Mouse (Mus musculus): ENCODE measurements around the gene Synpo2l.
"Not testable (repeated sequence)": the region's sequence is repeated elsewhere in the genome, so short reads cannot be mapped to it uniquely, and the experiment has no call there.

The Synpo2l gene

DNA sequence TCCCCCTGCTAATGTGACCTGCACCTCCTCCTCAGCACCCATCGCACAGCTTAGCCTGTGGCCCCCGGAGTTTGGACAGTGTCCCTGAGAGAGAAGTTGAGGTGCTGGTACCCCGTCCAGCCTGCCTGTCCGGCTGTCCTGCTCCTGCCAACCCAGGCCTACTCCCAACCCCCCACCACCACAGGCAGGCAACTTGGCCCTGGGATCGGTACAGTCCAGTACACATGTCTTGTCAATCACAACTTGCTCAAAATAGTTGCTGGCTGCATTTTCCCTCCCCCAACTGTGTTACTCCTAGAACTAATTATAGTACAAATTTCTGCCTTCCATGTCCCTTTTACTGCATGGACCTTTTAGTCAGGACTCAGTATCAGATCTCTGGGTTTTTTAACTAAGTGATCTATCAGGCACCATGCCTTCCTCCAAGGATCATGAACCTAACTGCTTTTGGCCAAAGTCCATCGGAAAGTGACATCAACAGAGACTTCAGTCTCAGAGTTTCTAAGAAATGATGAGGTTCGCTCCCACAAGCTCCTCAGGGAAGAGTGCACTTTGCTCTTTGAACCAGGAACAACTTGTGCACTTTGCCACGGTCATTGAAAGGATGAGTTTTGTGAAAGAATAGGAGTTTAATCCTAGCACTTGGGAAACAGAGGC, at the start of gene Synpo2l:
Gene Synpo2l, minus strand, starts transcription at position 201 of the 657 bp plus-strand sequence.
- DNase-seq (ENCODE audit: low spot score), result no peak

DNA sequence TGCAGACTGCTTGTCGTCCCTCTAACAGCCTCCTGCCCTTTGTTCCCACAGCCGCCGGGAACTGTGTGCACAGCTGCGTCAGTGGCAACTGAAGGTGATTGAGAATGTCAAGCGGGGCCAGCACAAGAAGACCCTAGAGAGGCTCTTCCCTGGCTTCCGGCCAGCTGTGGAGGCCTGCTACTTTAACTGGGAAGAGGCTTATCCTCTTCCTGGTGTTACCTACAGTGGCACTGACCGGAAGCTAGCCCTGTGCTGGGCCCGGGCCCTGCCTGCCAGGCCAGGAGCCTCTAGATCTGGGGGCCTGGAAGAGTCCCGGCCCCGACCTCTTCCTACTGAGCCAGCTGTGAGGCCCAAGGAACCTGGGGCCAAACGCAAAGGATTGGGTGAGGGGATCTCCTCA, 45.7 kb upstream of the Synpo2l start:
- no peak for DNase-seq (ENCODE audit: low spot score)

DNA sequence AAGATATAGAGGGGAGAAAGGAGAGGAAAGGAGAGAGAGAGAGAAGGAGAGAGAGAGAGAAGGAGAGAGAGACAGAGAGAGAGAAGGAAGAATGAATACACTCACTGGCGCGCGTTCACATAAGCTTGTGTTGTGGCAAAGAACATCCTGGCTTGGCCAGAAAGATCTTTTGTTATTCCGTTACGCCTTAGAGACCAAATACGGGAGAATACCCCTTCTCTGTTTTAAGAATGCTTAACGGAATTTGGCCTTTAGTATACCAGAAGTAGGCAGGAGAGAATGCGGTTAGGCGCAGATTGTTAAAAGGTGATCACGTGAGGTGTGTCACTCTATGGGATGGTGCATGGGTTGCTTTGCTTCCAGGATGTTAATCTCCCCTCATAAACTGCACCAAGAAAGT, 40.1 kb upstream of the Synpo2l start:
- no peak for DNase-seq (ENCODE audit: low spot score)

DNA sequence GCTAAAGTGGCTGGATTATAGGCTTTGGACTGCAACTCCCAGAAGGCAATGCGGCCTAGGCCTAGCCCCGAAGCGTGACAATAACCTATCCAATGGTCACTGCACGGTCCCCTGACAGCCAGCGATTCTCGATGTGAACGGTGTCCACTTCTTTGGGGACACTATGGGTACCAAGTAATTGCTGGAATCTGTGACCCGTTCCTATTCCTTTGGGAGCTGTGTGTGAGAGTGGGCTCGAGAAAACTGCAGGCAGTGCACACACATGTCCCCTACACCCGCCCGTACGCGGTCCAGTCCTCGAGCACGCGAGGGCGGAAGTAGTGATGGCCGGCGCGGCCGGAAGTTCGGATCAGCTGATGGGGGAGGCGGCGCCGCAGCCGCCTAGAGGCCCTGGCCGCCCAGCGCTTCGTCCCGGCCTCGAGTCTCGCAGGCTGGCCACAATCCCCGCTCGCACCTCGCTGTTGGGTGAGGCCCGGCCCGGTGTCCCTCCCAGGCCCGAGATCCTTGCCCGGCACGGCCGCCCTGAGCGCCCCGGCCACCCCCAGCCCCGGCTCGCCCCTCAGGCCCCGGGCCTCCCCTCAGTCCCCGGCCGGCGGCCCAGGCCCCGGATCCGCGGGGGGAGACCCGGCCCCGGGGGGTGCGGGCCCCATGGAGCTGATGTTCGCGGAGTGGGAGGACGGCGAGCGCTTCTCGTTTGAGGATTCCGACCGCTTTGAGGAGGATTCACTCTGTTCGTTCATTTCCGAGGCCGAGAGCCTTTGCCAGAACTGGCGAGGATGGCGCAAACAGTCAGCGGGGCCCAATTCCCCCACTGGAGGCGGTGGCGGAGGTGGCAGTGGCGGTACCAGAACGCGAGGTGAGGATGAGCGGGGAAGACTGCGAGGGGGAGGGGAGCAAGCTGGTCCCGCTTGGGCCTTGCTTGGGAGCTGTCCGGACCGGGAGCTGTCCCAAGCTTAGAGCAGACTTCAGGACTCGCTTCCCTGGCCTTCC, 39.3 kb upstream of the Synpo2l start, which contains the start of gene Zswim8:
Gene Zswim8, plus strand, starts transcription at position 352 of the 990 bp plus-strand sequence.
- DNase-seq (ENCODE audit: low spot score), result peak; percentile 80

DNA sequence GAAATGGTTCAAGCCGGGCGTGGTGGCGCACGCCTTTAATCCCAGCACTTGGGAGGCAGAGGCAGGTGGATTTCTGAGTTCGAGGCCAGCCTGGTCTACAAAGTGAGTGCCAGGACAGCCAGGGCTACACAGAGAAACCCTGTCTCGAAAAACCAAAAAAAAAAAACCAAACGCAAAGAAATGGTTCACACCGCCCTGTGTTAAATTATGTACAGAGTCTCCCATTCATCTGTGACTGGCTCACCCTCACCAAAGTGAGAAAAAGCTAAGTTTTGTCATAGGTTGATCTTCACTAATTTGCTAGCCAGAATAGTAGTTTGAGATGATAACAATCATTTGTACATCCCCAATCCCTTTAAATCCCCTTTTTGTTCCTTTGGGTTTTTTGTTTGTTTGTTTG, 35.3 kb upstream of the Synpo2l start:
- DNase-seq (ENCODE audit: low spot score), result not testable (repeated sequence)

DNA sequence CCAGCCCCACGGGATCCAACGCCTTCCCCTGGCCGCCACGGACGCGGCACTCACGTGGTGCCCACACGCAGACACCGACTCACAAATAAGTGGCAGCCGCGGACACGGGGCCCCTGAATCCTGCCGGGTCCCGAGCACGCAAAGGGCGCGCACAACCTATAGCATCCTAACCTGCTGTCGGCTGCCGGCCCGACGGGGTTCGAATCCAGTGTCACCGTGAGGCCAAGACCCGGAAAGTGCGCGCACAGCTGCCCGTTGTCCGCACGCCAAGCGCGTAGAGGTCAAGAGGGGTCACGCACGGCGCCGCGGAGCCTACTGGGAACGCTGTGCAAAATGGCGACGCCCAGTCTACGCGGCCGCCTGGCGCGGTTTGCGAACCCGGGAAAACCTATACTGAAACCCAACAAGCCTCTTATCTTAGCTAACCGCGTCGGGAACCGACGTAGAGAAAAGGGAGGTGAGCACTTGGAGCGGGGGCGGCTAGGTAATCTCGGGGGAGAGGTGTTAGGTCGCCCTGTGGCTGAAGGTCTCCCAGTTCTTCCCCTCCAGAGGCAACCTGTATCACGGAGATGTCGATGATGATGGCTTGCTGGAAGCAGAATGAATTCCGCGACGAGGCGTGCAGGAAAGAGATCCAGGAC, 34.7 kb upstream of the Synpo2l start, which contains the start of gene Chchd1:
Gene Chchd1, plus strand, starts transcription at position 266 of the 641 bp plus-strand sequence.
- DNase-seq (ENCODE audit: low spot score), result peak; percentile 76

DNA sequence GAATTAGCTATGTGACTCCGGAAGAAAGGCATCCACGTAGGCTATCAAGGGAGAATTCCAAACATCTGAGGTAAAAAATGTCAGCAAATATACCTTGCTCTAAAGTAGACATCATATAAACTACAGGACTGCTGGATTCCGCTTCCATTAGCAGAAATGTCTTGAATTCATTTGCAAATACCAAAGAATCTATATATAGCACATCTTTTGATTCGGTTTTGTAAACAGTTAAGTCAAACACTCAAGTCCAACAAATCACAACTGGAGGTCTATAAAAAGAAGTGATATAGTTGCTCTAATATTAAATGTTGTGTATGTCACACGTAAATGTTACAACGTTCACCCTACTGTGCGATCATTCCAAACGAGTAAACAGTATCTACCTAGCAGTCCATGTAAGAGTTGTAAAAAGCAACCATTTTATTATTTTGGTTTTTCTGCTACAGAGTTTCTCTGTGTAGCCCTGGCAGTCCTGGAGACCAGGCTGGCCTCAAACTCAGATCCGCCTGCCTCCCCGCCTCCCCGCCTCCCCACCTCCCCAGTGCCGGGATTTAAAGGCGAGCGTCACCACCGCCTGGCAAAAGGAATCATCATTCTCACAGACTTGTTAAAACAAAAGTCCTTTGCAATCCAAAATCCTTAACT, 34.1 kb upstream of the Synpo2l start:
- DNase-seq (ENCODE audit: low spot score), result no peak

DNA sequence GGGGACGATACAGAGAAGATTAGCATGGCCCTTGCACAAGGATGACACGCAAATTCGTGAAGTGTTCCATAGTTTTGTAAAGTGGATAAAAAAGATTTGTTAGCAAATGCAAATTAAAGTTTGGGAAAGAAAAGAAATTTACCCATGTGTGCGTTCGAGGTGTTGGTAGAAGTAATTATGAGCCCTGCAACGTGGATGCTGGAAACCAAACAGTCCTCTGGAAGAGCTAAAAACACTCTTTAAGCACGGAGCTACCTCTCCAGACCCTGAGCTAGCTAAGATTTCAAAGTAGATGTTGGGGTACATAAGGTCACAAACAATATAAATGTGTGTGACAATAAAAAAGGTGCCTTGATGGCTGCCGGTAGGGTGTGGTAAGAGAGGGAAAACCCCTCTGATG, 33.4 kb upstream of the Synpo2l start:
- DNase-seq (ENCODE audit: low spot score), result no peak

DNA sequence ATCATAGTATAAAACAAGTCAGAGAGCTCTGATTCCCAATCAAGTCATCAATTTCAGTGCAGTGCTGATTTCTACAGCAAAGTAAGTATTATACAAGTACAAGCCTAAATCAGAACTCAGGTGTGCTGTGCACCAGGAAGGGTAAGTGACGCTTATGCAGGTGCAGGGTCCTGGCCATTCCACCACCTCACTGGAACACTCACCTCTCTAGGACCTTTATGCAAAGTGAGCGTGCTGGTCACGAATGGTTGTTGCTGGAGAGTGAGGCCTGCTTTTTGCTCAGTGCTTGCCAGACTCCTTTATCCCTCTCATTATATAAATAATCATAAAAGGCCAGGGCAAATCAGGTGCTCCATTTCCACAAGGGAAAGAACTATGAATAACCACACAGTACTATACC, 32.2 kb upstream of the Synpo2l start:
- no peak for DNase-seq (ENCODE audit: low spot score)

DNA sequence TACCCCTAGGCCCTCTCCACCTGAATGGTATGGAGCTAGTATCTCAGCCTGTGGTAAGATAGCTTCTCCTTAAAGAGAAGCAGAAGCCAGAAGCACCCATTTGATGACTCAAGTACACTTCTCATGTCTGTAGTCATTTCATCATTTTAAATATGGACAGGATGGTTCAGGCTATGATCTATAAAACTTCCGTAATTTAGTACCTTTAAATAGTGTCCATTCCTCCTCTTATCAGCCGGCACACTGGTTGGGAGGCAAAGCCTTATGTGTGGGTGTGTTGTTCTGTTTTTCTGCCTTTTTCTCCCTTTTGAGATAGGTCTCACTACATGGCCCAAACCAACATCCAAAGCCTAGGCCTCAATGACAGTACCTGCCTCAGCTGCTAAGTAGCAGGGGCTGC, 30.4 kb upstream of the Synpo2l start:
- no peak for DNase-seq (ENCODE audit: low spot score)

DNA sequence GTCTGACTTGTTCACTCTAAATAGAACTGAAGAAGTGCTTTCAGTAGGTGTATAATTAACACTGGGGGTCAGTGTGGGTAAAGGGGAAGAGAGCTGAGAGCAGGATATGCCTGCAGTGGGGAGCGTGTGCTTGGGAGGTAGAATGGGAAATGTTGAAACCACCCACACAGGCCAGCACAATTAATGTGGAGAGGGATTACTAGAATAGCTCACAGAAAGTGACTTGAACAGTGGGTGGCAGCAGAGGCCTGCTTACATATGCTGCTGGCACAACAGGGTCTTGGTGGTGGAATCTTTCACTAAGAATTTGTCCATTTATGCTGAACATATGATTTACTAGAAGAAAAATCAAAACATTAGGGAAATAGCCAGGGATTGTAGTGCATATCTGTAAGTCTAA, 28.8 kb upstream of the Synpo2l start:
- DNase-seq (ENCODE audit: low spot score), result no peak

DNA sequence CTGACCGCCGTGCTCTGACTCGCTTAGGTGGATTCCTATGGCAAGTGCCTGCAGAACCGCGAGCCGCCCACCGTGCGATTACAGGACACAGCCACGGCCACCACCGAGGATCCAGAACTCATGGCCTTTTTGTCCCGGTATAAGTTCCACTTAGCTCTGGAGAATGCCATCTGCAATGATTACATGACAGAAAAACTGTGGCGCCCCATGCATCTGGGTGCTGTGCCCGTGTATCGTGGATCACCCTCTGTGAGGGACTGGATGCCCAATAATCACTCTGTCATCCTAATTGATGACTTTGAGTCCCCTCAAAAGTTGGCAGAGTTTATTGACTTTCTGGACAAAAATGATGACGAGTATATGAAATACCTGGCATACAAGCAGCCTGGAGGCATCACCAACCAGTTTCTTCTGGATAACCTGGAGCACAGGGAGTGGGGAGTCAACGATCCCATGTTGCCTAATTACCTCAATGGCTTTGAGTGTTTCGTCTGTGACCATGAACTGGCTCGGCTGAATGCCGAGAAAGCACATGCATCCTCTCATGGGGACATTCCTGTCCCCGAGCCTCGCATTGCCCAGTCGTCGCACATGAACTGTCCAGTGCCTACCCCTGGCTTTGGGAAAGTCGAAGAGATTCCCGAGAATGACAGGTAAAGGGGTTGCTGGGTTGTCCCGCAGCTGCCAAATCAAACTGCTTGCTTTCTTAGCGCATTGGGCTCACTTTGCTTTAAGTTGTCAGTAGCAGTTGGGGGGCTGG, 27.8 kb upstream of the Synpo2l start:
- DNase-seq (ENCODE audit: low spot score), result no peak

DNA sequence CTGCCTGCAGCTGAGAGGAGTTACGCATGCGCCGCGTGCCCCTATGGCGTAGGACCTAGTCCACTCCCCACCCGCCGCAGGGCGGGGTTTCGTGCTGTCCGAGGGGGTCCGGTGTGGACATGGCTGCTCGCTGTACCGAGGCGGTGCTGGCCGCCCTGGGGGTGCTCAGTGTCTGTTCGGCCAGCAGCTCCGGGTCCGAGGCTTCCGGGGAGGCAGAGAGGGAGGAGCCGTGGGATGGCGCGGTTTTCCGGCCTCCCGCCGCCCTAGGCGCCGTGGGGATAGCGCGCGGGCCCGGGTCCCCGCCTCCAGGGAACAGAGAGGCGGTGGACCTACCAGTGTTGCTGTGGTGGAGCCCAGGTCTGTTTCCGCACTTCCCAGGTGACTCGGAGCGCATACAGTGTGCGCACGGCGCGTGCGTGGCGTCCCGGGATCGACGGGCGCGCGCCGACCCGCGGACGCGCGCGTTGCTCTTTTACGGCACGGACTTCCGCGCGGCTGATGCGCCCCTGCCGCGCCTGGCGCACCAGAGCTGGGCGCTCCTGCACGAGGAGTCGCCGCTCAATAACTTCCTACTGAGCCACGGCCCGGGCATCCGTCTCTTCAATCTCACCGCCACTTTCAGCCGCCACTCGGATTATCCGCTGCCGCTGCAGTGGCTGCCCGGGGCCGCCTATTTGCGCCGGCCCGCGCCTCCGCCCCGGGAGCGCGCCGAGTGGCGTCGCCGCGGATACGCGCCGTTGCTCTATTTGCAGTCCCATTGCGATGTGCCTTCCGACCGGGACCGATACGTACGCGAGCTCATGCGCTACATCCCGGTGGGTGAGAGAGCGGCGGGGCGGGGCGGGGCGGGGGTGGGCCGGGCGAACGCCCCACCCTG, 27.0 kb upstream of the Synpo2l start, which contains the start of gene Fut11:
Gene Fut11, plus strand, starts transcription at position 85 of the 877 bp plus-strand sequence.
- DNase-seq (ENCODE audit: low spot score), result peak; percentile 84

DNA sequence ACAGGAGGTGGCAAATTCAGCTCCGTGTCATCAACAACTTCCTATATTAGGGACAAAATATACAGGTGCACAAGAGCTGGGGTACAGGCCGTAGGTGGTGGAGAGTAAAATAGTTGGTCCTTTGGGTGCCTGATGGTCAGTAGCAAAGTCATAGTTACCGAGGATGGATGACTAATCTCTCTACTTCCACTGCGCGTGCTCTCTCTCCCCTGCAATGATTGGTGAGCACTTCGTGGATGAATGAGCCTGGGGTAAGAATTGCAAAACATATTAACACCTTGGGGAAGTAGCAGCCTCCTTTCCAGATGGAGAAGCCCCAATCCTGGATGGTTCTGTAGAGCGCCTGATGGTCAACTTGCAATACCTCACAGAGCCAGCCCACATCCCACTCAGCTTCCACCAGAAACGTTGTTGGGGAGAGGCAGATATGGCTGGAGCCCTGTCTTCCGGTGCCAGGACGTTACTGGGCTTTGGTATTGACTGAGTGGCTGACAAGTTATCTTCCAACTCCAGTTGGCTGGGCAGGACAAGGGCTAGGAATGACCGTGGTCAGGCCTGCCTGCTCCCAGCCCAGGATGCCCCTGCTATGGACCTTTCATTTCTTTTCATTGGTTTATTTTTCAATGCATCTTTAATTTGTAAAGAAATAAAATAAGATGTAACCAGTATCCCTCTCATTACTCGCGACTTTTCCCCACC, 26.2 kb upstream of the Synpo2l start:
- DNase-seq (ENCODE audit: low spot score), result no peak

DNA sequence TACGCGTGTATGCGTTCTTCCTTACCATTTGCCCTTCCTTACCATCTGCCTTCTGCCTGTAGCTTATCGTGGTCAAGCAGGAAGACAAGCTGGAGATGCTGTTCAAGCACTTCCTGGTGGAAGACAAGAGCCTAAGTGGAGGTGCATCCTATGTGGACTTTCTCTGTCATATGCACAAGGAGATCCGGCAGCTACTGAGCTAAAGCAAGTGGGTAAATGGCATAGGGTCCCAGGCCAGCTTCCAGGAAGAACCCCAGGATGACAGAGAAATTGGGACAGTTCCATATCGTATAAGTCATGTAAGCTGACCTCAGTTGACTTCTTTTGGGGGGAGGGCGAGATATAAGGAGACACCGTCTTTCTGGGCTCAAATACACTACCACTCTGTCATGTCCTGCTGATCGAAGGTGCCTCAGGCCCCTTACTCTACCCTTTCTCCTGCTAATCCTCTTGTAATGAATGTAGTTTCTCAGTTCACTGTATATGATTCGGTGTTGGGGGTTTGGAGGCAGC, 25.5 kb upstream of the Synpo2l start:
- DNase-seq (ENCODE audit: low spot score), result no peak

DNA sequence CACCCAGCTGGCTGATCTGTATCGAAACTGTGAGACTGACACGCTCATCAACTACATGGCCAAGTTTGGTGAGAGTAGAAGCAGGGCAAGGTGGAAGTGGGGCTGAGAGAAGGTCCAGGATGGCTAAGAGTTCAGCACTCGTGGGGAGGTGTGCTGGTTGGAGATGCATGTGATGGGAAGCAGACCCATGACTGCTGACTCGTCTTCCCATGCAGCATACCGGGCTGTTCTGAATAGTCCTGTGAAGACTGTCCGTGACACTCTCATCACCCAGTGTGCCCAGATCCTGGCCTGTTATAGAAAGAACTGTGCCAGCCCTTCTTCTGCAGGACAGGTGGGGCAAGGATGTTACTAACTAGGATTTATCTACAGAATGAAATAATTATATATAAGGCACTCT, 23.6 kb upstream of the Synpo2l start:
- DNase-seq (ENCODE audit: low spot score), result no peak

DNA sequence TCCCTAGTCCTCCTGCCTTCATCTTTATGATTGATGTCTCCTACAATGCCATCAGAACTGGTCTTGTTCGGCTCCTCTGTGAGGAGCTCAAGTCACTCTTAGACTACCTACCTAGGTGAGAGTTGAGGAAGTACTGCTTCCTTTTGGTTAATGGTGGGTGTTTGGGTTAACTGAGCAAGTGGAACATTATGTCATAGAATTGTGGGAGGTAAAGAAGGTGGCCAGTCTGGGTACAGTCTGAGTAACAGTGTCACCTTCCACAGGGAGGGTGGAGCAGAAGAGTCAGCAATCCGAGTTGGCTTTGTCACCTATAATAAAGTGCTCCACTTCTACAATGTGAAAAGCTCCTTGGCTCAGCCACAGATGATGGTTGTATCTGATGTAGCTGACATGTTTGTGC, 20.9 kb upstream of the Synpo2l start:
- no peak for DNase-seq (ENCODE audit: low spot score)

DNA sequence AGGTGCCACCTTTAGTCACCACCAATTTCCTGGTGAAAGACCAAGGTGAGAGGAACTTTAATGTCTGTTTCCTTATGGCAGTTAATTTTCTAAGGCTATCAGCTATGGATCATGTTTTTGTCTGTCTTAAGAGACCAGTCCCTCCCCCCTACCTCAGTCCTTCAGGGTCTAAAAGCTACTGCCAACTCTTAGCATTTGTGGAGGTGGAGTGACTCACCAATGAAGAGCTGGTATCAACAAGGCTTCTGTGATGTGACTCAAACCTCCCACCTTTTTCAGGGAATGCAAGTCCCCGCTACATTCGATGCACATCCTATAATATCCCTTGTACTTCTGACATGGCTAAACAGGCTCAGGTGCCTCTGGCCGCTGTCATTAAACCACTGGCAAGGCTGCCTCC, 18.4 kb upstream of the Synpo2l start:
- no peak for DNase-seq (ENCODE audit: low spot score)

DNA sequence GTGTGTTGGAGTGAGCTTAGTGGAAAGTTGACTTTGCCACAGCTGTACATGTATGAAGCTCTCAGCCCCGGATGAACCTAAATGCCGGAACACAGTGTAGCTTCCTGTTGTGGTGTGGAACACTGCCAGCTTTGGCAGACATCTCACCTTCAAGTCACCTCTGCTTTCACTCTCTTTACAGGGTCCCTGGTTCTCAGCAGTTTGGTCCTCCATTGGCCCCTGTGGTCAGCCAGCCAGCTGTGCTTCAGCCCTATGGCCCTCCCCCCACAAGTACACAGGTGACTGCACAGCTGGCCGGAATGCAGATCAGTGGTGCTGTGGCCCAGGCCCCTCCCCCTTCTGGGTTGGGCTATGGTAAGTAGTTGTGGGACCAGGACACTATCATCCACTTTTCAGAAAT, 14.3 kb upstream of the Synpo2l start:
- no peak for DNase-seq (ENCODE audit: low spot score)
